Mouse (Mus musculus) midbrain, embryonic 14.5 days (tissue): ENCODE data around the gene Gpm6b. TPM values are rescaled to one million over a fixed set of nuclear protein-coding genes. Genes with fewer than 3 reads are reported as not detected.

Experiments used
- ATAC-seq: fragments of 200-750 bp; cut with Nextera tagmentation; 2 replicates; pipeline ENCODE4 v1.8.0; 2017; ENCODE audit warnings: moderate number of reproducible peaks, moderate library complexity; ENCODE audit not compliant: low FRiP score, low TSS enrichment
- DNase-seq: peaks from one replicate; pipeline ENCODE4 v3.0.0-alpha.2; 2015
- H3K27ac ChIP-seq: fragments of 300-500 bp; sonication (generic); replicated peaks from 2 replicates; pipeline ENCODE4 v1.5.1; 2014; ENCODE audit warnings: mild to moderate bottlenecking, low read depth, low read length, moderate library complexity
- H3K27me3 ChIP-seq: fragments of 300-500 bp; sonication (generic); 2 replicates; pipeline ENCODE4 v1.6.1; 2014; ENCODE audit warnings: low read length, control low read depth, mixed read lengths; ENCODE audit not compliant: control insufficient read depth, insufficient read depth
- H3K36me3 ChIP-seq: fragments of 300-500 bp; sonication (generic); 2 replicates; pipeline ENCODE4 v1.6.1; 2014; ENCODE audit warnings: low read length, control low read depth; ENCODE audit not compliant: control insufficient read depth, insufficient read depth
- H3K4me1 ChIP-seq: fragments of 300-500 bp; sonication (generic); 2 replicates; pipeline ENCODE4 v1.6.1; 2014; ENCODE audit warnings: mild to moderate bottlenecking, antibody characterized with exemption, low read length, control low read depth; ENCODE audit not compliant: control insufficient read depth, insufficient read depth
- H3K4me2 ChIP-seq: fragments of 300-500 bp; sonication (generic); 2 replicates; pipeline ENCODE4 v1.6.1; 2014; ENCODE audit warnings: mild to moderate bottlenecking, low read length, moderate library complexity
- H3K4me3 ChIP-seq: fragments of 300-500 bp; sonication (generic); replicated peaks from 2 replicates; pipeline ENCODE4 v1.5.1; 2014; ENCODE audit warnings: low read depth, low read length
- H3K9ac ChIP-seq: fragments of 300-500 bp; sonication (generic); replicated peaks from 2 replicates; pipeline ENCODE4 v1.6.1; 2014; ENCODE audit warnings: mild to moderate bottlenecking, low read length, moderate library complexity
- H3K9me3 ChIP-seq: fragments of 300-500 bp; sonication (generic); 2 replicates; pipeline ENCODE4 v1.6.1; 2016; ENCODE audit warnings: low read length, control low read depth, mixed read lengths; ENCODE audit not compliant: control insufficient read depth
- WGBS: fragments of 180-500 bp; shearing (Covaris S2); extraction: QIAGEN DNeasy Blood & Tissue Kit; methylation state at CpG from one replicate; pipeline ENCODE4 v1.1.7; 2014; 5-methylcytosine and 5-hydroxymethylcytosine counted together
- polyA plus RNA-seq: library from polyadenylated mRNA; unstranded; fragments of >200 nt; fragmentation: Nextera tagmentation; extraction: Ambion mirVana; gene quantifications from 2 replicates; pipeline ENCODE4 v1.2.1, GENCODE M21; 2014

The Gpm6b gene
- polyA plus RNA-seq, 1 experiment from 2014 or later = 227 TPM

GRCm38 (mm10) chrX:166383606-166384005 is 144.9 kb downstream of the Gpm6b start:
- Histone ChIP-seq H3K27ac (no peak overlapping the region), H3K9me3 (no peaks in the 10 kb centered on the region), H3K4me1 (no peaks in the 10 kb centered on the region), H3K4me3 (no peak overlapping the region), H3K4me2 (no peak overlapping the region), H3K36me3 (peaks cover 59% of the 10 kb centered on the region), H3K9ac (no peak overlapping the region), H3K27me3 (no peaks in the 10 kb centered on the region)
- 80% methylated on average over 2 of the region's 2 CpGs for WGBS
- DNase-seq = no peak
- no peak for ATAC-seq

- WGBS = 74% methylated on average over 3 of the region's 3 CpGs
- H3K4me3 ChIP-seq = no peak overlapping the region
- H3K27ac ChIP-seq = no peak overlapping the region
- ATAC-seq = no peak
- H3K9me3 ChIP-seq = no peaks in the 10 kb centered on the region
- H3K9ac ChIP-seq = no peak overlapping the region
- H3K27me3 ChIP-seq = no peaks in the 10 kb centered on the region
- no peak overlapping the region for H3K4me2 ChIP-seq
- DNase-seq = no peak
- peaks cover 50% of the 10 kb centered on the region for H3K36me3 ChIP-seq
- no peaks in the 10 kb centered on the region for H3K4me1 ChIP-seq
Measured at GRCm38 (mm10) chrX:166384935-166385334, 146.2 kb downstream of the Gpm6b start.

DNA sequence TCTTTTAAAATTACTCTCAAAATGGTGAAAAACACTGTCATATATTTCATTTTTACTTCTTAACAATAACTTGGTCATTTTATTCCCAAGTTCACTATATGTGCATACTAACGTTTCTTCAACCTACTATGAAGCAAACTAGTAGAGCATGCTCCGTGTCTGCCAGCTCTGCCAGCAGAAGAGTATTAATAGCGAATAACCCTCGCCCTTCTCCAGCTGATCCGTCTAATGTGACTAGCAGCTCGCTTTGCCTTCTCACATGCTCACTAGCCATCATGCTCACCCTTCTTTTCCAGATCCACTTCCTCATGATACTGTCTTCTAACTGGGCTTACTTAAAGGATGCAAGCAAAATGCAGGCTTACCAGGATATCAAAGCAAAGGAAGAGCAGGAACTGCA is 147.9 kb downstream of the Gpm6b start:
- WGBS = 79% methylated on average over 6 of the region's 6 CpGs
- ATAC-seq = no peak
- peaks cover 43% of the 10 kb centered on the region for H3K36me3 ChIP-seq

GRCm38 (mm10) chrX:166393753-166394152 is 155.0 kb downstream of the Gpm6b start:
- no peak for ATAC-seq
- Histone ChIP-seq H3K4me2 (no peak overlapping the region), H3K27me3 (no peaks in the 10 kb centered on the region), H3K36me3 (no peaks in the 10 kb centered on the region), H3K4me1 (no peaks in the 10 kb centered on the region), H3K9ac (no peak overlapping the region), H3K9me3 (no peaks in the 10 kb centered on the region), H3K4me3 (no peak overlapping the region), H3K27ac (no peak overlapping the region)
- DNase-seq = no peak
- 87% methylated on average over 1 of the region's 1 CpGs for WGBS

More for the DNA sequence above, 147.9 kb downstream of the Gpm6b start:
- no peak overlapping the region for H3K4me2 ChIP-seq
- no peak overlapping the region for H3K9ac ChIP-seq
- H3K27ac ChIP-seq = no peak overlapping the region
- no peak for DNase-seq
- H3K27me3 ChIP-seq = no peaks in the 10 kb centered on the region
- no peaks in the 10 kb centered on the region for H3K9me3 ChIP-seq
- no peaks in the 10 kb centered on the region for H3K4me1 ChIP-seq
- H3K4me3 ChIP-seq = no peak overlapping the region

DNA sequence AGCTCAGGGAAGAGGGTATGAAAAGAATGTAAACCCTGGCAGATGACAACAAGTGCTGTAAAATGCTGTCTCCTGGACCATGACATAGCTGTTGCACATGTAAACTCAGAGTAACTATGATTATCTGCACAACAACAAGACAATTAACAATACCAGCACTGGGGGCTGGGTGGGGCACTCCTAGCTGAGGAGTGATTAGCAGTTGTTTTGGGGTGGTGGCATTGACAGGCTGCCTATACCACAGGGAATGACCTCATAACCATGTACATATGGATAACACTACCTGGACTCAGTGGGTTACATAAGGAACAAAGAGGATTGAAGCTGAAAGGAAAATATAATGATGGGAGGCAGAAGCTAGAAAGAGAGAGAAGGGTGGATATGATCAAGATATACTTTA is 169.2 kb downstream of the Gpm6b start:
- Histone ChIP-seq H3K4me1 (no peaks in the 10 kb centered on the region), H3K9me3 (no peaks in the 10 kb centered on the region), H3K27me3 (no peaks in the 10 kb centered on the region), H3K9ac (no peak overlapping the region), H3K27ac (no peak overlapping the region), H3K4me3 (no peak overlapping the region), H3K4me2 (no peak overlapping the region), H3K36me3 (peaks cover 22% of the 10 kb centered on the region)
- ATAC-seq (no peak), DNase-seq (no peak)

- H3K4me3 ChIP-seq = no peak overlapping the region
- no peaks in the 10 kb centered on the region for H3K27me3 ChIP-seq
- no peak overlapping the region for H3K27ac ChIP-seq
- H3K9ac ChIP-seq = no peak overlapping the region
- H3K36me3 ChIP-seq = no peaks in the 10 kb centered on the region
- ATAC-seq (no peak), DNase-seq (peak; percentile 69)
- H3K4me1 ChIP-seq = no peaks in the 10 kb centered on the region
- WGBS = 87% methylated on average over 4 of the region's 6 CpGs
- no peaks in the 10 kb centered on the region for H3K9me3 ChIP-seq
- H3K4me2 ChIP-seq = no peak overlapping the region
Measured at GRCm38 (mm10) chrX:166416196-166416595, 177.5 kb downstream of the Gpm6b start.

DNA sequence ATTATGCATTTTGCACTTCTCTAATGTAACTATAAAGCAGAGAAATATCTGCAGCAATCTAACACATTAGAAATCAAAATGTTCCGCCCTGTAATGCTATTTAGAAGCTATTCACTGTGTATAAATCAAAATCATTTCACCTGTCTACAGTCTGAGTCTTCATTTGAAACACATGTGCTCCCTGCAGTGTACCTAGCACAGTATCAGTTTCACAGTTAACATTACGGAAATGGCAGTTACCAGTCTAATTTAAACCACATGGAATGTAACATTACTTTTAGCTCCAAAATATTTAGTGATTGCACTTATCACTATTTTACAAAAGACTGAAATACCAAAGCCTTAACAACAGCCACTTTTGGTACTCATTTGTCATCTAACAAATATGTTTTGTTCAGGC is 196.1 kb downstream of the Gpm6b start:
- WGBS = 88% methylated on average over 2 of the region's 2 CpGs
- H3K4me3 ChIP-seq = no peak overlapping the region
- H3K9ac ChIP-seq = no peak overlapping the region
- H3K36me3 ChIP-seq = 0 out of 2 replicates have a peak, but pooled peaks cover 3% of the 10 kb centered on the region
- no peaks in the 10 kb centered on the region for H3K27me3 ChIP-seq
- no peak for ATAC-seq
- H3K4me1 ChIP-seq = 0 out of 2 replicates have a peak, but pooled peaks cover 4% of the 10 kb centered on the region
- no peak for DNase-seq
- H3K9me3 ChIP-seq = no peaks in the 10 kb centered on the region
- no peak overlapping the region for H3K27ac ChIP-seq
- H3K4me2 ChIP-seq = no peak overlapping the region

Other genes starting within 250 kb of the Gpm6b start
- 8.3 and 9.7 TPM in 2 replicates for gene Gemin8, start 68.5 kb upstream of the Gpm6b start, polyA plus RNA-seq
- gene Trappc2, start 201.7 kb downstream of the Gpm6b start, polyA plus RNA-seq = 90.3 and 92.3 TPM in 2 replicates
- 6.4 and 9.1 TPM in 2 replicates for gene Ofd1, start 201.8 kb downstream of the Gpm6b start, polyA plus RNA-seq
- 53.9 and 56.5 TPM in 2 replicates for gene Rab9, start 241.0 kb downstream of the Gpm6b start, polyA plus RNA-seq